Mouse (Mus musculus) kidney, embryonic 16.5 days (tissue): Measurements from ENCODE around the gene Cd160. TPM values are rescaled to one million over a fixed set of nuclear protein-coding genes. Genes with fewer than 3 reads are reported as not detected.

Source experiments
- ATAC-seq: fragments of 200-750 bp; cut with Nextera tagmentation; 2 replicates; pipeline ENCODE4 v1.8.0; 2017; ENCODE audit warnings: moderate TSS enrichment; ENCODE audit not compliant: low FRiP score, low TSS enrichment
- H3K27ac ChIP-seq: fragments of 300-500 bp; sonication (generic); 2 replicates; pipeline ENCODE4 v1.5.1; 2014; ENCODE audit warnings: low read length
- H3K27me3 ChIP-seq: fragments of 300-500 bp; sonication (generic); 2 replicates; pipeline ENCODE4 v1.6.1; 2014; ENCODE audit warnings: low read length, control low read depth, mixed read lengths; ENCODE audit not compliant: insufficient read depth
- H3K36me3 ChIP-seq: fragments of 300-500 bp; sonication (generic); 2 replicates; pipeline ENCODE4 v1.6.1; 2014; ENCODE audit warnings: low read length, control low read depth, mixed read lengths; ENCODE audit not compliant: insufficient read depth
- H3K4me1 ChIP-seq: fragments of 300-500 bp; sonication (generic); 2 replicates; pipeline ENCODE4 v1.6.1; 2014; ENCODE audit warnings: low read length, control low read depth, mixed read lengths; ENCODE audit not compliant: insufficient read depth
- H3K4me2 ChIP-seq: fragments of 300-500 bp; sonication (generic); replicated peaks from 2 replicates; pipeline ENCODE4 v1.6.1; 2014; ENCODE audit warnings: low read depth, low read length
- H3K4me3 ChIP-seq: fragments of 300-500 bp; sonication (generic); 2 replicates; pipeline ENCODE4 v1.5.1; 2014; ENCODE audit warnings: mild to moderate bottlenecking, low read length
- H3K9ac ChIP-seq: fragments of 300-500 bp; sonication (generic); replicated peaks from 2 replicates; pipeline ENCODE4 v1.6.1; 2014; ENCODE audit warnings: low read length
- H3K9me3 ChIP-seq: fragments of 300-500 bp; sonication (generic); 2 replicates; pipeline ENCODE4 v1.6.1; 2016; ENCODE audit warnings: low read length, control low read depth
- WGBS: fragments of 180-500 bp; shearing (Covaris S2); extraction: QIAGEN DNeasy Blood & Tissue Kit; methylation state at CpG from one replicate; pipeline ENCODE4 v1.1.7; 2014; 5-methylcytosine and 5-hydroxymethylcytosine counted together
- polyA plus RNA-seq: library from polyadenylated mRNA; unstranded; fragments of >200 nt; fragmentation: Nextera tagmentation; extraction: Ambion mirVana; gene quantifications from 2 replicates; pipeline ENCODE4 v1.2.1, GENCODE M21; 2015

Cd160 gene
- polyA plus RNA-seq, 1 experiment from 2014 or later = 0.12 TPM

- H3K4me3 ChIP-seq = no peak overlapping the region
- H3K36me3 ChIP-seq = peaks cover 17% of the 10 kb centered on the region; the same call in 1 of the 2 replicates
Observed at GRCm38 (mm10) chr3:96788506-96788905, 40.6 kb downstream of the Cd160 start.

GRCm38 (mm10) chr3:96787784-96788183, 41.4 kb downstream of the Cd160 start:
- H3K4me3 ChIP-seq = no peak overlapping the region
- WGBS = 79% methylated on average over 1 of the region's 1 CpGs
- H3K9me3 ChIP-seq = no peaks in the 10 kb centered on the region
- no peak overlapping the region for H3K27ac ChIP-seq
- no peaks in the 10 kb centered on the region for H3K27me3 ChIP-seq
- no peak for ATAC-seq
- H3K4me2 ChIP-seq = no peak overlapping the region
- no peaks in the 10 kb centered on the region for H3K4me1 ChIP-seq
- no peak overlapping the region for H3K9ac ChIP-seq
- peaks cover 17% of the 10 kb centered on the region; the same call in 1 of the 2 replicates for H3K36me3 ChIP-seq

More at GRCm38 (mm10) chr3:96788506-96788905, 40.6 kb downstream of the Cd160 start:
- WGBS = 87% methylated on average over 8 of the region's 8 CpGs
- Histone ChIP-seq H3K4me1 (no peaks in the 10 kb centered on the region), H3K27me3 (no peaks in the 10 kb centered on the region), H3K4me2 (no peak overlapping the region), H3K27ac (no peak overlapping the region), H3K9me3 (no peaks in the 10 kb centered on the region), H3K9ac (no peak overlapping the region)
- ATAC-seq = no peak

- no peak for ATAC-seq
- Histone ChIP-seq H3K4me2 (no peak overlapping the region), H3K9ac (no peak overlapping the region), H3K9me3 (no peaks in the 10 kb centered on the region), H3K27ac (no peak overlapping the region), H3K4me3 (no peak overlapping the region), H3K27me3 (no peaks in the 10 kb centered on the region), H3K36me3 (0 out of 2 replicates have a peak, but pooled peaks cover 6% of the 10 kb centered on the region), H3K4me1 (no peaks in the 10 kb centered on the region)
- 84% methylated on average over 8 of the region's 8 CpGs for WGBS
Observed at GRCm38 (mm10) chr3:96782236-96782635, 46.9 kb downstream of the Cd160 start.

GRCm38 (mm10) chr3:96777120-96777519, 52.0 kb downstream of the Cd160 start:
- Histone ChIP-seq H3K27ac (peak overlapping the region; percentile 11; the same call in 1 of the 2 replicates), H3K9ac (no peak overlapping the region), H3K36me3 (0 out of 2 replicates have a peak, but pooled peaks cover 2% of the 10 kb centered on the region), H3K27me3 (no peaks in the 10 kb centered on the region), H3K9me3 (no peaks in the 10 kb centered on the region), H3K4me1 (no peaks in the 10 kb centered on the region), H3K4me2 (no peak overlapping the region), H3K4me3 (no peak overlapping the region)
- 54% methylated on average over 3 of the region's 3 CpGs for whole genome bisulfite sequencing
- peak; percentile 59; the same call in 1 of the 2 replicates for ATAC-seq

- no peak for ATAC-seq
- Histone ChIP-seq H3K36me3 (0 out of 2 replicates have a peak, but pooled peaks cover 2% of the 10 kb centered on the region), H3K9me3 (no peaks in the 10 kb centered on the region), H3K27ac (no peak overlapping the region), H3K27me3 (no peaks in the 10 kb centered on the region), H3K4me1 (no peaks in the 10 kb centered on the region), H3K4me3 (no peak overlapping the region), H3K9ac (no peak overlapping the region), H3K4me2 (no peak overlapping the region)
- 30% methylated on average over 1 of the region's 1 CpGs for WGBS
Observed at GRCm38 (mm10) chr3:96772949-96773348, 56.2 kb downstream of the Cd160 start.

GRCm38 (mm10) chr3:96769971-96770370, 59.2 kb downstream of the Cd160 start:
- no peak overlapping the region for H3K4me3 ChIP-seq
- H3K4me1 ChIP-seq = no peaks in the 10 kb centered on the region
- H3K4me2 ChIP-seq = no peak overlapping the region
- no peak for ATAC-seq
- no peaks in the 10 kb centered on the region for H3K36me3 ChIP-seq
- H3K27ac ChIP-seq = no peak overlapping the region
- H3K9ac ChIP-seq = no peak overlapping the region
- 83% methylated on average over 5 of the region's 5 CpGs for WGBS
- no peaks in the 10 kb centered on the region for H3K9me3 ChIP-seq
- H3K27me3 ChIP-seq = no peaks in the 10 kb centered on the region

GRCm38 (mm10) chr3:96764528-96764927, 64.6 kb downstream of the Cd160 start:
- Histone ChIP-seq H3K27me3 (no peaks in the 10 kb centered on the region), H3K4me1 (no peaks in the 10 kb centered on the region), H3K27ac (no peak overlapping the region), H3K36me3 (no peaks in the 10 kb centered on the region), H3K4me2 (no peak overlapping the region), H3K9me3 (no peaks in the 10 kb centered on the region), H3K4me3 (no peak overlapping the region), H3K9ac (no peak overlapping the region)
- 83% methylated on average over 1 of the region's 1 CpGs for WGBS
- ATAC-seq = no peak

- ATAC-seq = no peak
- H3K27me3 ChIP-seq = no peaks in the 10 kb centered on the region
- no peak overlapping the region for H3K9ac ChIP-seq
- WGBS = 91% methylated on average over 4 of the region's 4 CpGs
- H3K4me3 ChIP-seq = no peak overlapping the region
- no peaks in the 10 kb centered on the region for H3K9me3 ChIP-seq
- no peaks in the 10 kb centered on the region for H3K36me3 ChIP-seq
- no peak overlapping the region for H3K27ac ChIP-seq
- no peak overlapping the region for H3K4me2 ChIP-seq
- H3K4me1 ChIP-seq = no peaks in the 10 kb centered on the region
Observed at GRCm38 (mm10) chr3:96759695-96760094, 69.5 kb downstream of the Cd160 start.

- Histone ChIP-seq H3K27ac (no peak overlapping the region), H3K27me3 (no peaks in the 10 kb centered on the region), H3K9ac (no peak overlapping the region), H3K36me3 (no peaks in the 10 kb centered on the region), H3K4me2 (no peak overlapping the region), H3K9me3 (no peaks in the 10 kb centered on the region), H3K4me1 (no peaks in the 10 kb centered on the region), H3K4me3 (no peak overlapping the region)
- WGBS = 82% methylated on average over 7 of the region's 7 CpGs
- no peak for ATAC-seq
Observed at GRCm38 (mm10) chr3:96757691-96758090, 71.5 kb downstream of the Cd160 start.

GRCm38 (mm10) chr3:96755935-96756334, 73.2 kb downstream of the Cd160 start:
- no peak overlapping the region for H3K27ac ChIP-seq
- no peaks in the 10 kb centered on the region for H3K9me3 ChIP-seq
- H3K4me2 ChIP-seq = no peak overlapping the region
- no peaks in the 10 kb centered on the region for H3K4me1 ChIP-seq
- H3K9ac ChIP-seq = no peak overlapping the region
- no peaks in the 10 kb centered on the region for H3K36me3 ChIP-seq
- H3K4me3 ChIP-seq = no peak overlapping the region
- no peaks in the 10 kb centered on the region for H3K27me3 ChIP-seq
- WGBS = 92% methylated on average over 1 of the region's 1 CpGs
- ATAC-seq = no peak
